Mouse (Mus musculus): ENCODE data around the gene Foxi2.

DNA sequence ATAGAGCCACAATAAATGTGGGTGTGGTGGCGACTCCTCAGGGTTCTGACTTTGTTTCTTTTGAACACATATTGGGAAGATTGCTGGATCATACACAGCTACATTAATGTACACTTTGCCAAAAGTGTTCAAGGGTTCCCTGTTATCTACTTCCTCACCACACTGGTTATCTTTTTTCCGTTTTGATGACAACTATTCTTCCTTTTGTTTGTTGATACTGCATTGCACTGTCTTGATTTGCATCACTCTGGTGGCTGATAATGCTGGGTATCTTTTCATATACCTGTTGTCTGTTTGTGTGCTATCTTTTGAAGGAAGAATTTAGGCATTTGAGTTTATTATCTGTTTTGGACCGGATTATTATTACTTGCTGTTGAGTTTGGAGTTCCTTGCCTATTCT is 3.3 kb upstream of the Foxi2 start:
- TF ChIP-seq TAL1 (IDR thresholded peaks at IDR 0.05; ENCODE audit: low read length) (no peak), GATA1 (IDR thresholded peaks at IDR 0.05; ENCODE audit: low read length) (no peak)

Measured in erythroblast, embryonic 14.5 days (primary cell).